1 mouse cellular context compared by ENCODE assay signal in genomic region chr6:38534640-38535365, GRCm38 (mm10).
TF ChIP-seq lines count a peak whose summit lies in the region.

No protein-coding gene starts in this region.

TF ChIP-seq in CH12.LX, 34 proteins besides CTCF, POLR2A, EP300 and RAD21 (continued from another document):
- TF ChIP-seq ETS1 (conservative IDR thresholded peaks at IDR 0.05; ENCODE audit: low read depth, low read length), result no peak
- no peak for TF ChIP-seq CHD2 (IDR thresholded peaks at IDR 0.05; ENCODE audit: low read length)
- no peak for TF ChIP-seq BHLHE40 (IDR thresholded peaks at IDR 0.05; ENCODE audit: low read depth, low read length)
- TF ChIP-seq RCOR1 (conservative IDR thresholded peaks at IDR 0.05; ENCODE audit: low read depth, low read length), result 0 out of 2 replicates have a peak, but pooled peaks have one; percentile 48
- peak; percentile 42 for TF ChIP-seq SMC3 (IDR thresholded peaks at IDR 0.05; ENCODE audit: low read depth, low read length)
- TF ChIP-seq USF1 (IDR thresholded peaks at IDR 0.05; ENCODE audit: low read depth, low read length), result no peak
- TF ChIP-seq ZNF384 (IDR thresholded peaks at IDR 0.05; ENCODE audit: low read depth, low read length), result no peak
- TF ChIP-seq MAFK (IDR thresholded peaks at IDR 0.05; ENCODE audit: insufficient replicate concordance, low read length), result no peak
- TF ChIP-seq E2F4 (IDR thresholded peaks at IDR 0.05; ENCODE audit: insufficient replicate concordance, low read depth, low read length), result no peak
- peak; percentile 71 for TF ChIP-seq NELFE (IDR thresholded peaks at IDR 0.05; ENCODE audit: low read depth, low read length)
- TF ChIP-seq ELF1 (IDR thresholded peaks at IDR 0.05; ENCODE audit: low read depth, low read length), result 0 out of 2 replicates have a peak, but pooled peaks have one; percentile 45
- peak; percentile 66 for TF ChIP-seq IRF4 (IDR thresholded peaks at IDR 0.05; ENCODE audit: low read depth, low read length)
- TF ChIP-seq MAX (IDR thresholded peaks at IDR 0.05; ENCODE audit: low read length), result peak; percentile 41; the same call in 1 of the 2 replicates
- TF ChIP-seq ZKSCAN1 (IDR thresholded peaks at IDR 0.05; ENCODE audit: borderline replicate concordance, low read depth, low read length), result no peak
- TF ChIP-seq GABPA (IDR thresholded peaks at IDR 0.05; ENCODE audit: insufficient replicate concordance, low read depth, low read length), result no peak
TF ChIP-seq in CH12.LX: peak in this region for 18.
